Mouse (Mus musculus) brain, embryonic 14.5 days (tissue): ENCODE measurements at regions not wholly inside any gene's neighbourhood (a gene's known extent, or its start where the extent isn't known, plus 50 kb on each side); places are given as distances from the start of the nearest gene placed in this dataset.

Source experiments
- CTCF ChIP-seq: fragments of 200-500 bp; IDR thresholded peaks from 2 replicates; pipeline ENCODE4 v1.5.1; 2012; ENCODE audit warnings: inconsistent platforms, mild to moderate bottlenecking, moderate library complexity, borderline replicate concordance; ENCODE audit not compliant: insufficient read depth, insufficient read length; ENCODE audit errors: extremely low read depth
- POLR2A ChIP-seq: fragments of 200-500 bp; IDR thresholded peaks from 2 replicates; pipeline ENCODE4 v1.6.1; 2012; ENCODE audit warnings: mild to moderate bottlenecking, inconsistent platforms, borderline replicate concordance; ENCODE audit not compliant: poor library complexity, insufficient read depth, insufficient read length, severe bottlenecking; ENCODE audit errors: extremely low read depth

DNA sequence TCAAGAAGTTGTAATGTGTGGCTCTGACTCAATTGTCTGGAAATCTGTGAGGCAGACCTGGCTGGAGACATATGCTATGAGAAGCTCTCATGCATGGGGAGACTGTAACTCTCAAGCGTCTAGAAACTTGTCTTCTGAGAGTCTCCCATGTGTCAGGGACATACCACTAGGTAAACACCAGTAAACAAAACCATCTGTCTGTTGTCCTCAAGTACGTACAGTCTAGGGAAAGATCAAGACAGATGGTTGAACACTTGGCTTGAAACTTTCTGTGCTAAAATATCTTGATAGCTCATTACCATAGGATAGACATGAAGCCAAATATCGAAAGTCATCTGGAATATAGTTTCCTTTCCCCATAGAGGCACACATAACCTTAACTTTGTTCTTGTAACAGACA, 562.3 kb upstream of the Btbd3 start:
- TF ChIP-seq POLR2A, result no peak
- TF ChIP-seq CTCF, result no peak
